Mouse (Mus musculus): ENCODE data around the gene Fosb.

- TF ChIP-seq CTCF (IDR thresholded peaks at IDR 0.05; ENCODE audit: low read depth, low read length) (no peak), POLR2A (IDR thresholded peaks at IDR 0.05; ENCODE audit: extremely low read depth, insufficient read depth, low read length) (no peak)
Measured at GRCm38 (mm10) chr7:19341761-19342409, 32.0 kb upstream of the Fosb start.

Data from liver, adult 2 months (tissue).